Mouse (Mus musculus) brain, embryonic 14.5 days (tissue): Measurements from ENCODE around the gene Iqch.

ENCODE experiments used
- CTCF ChIP-seq: fragments of 200-500 bp; IDR thresholded peaks from 2 replicates; pipeline ENCODE4 v1.5.1; 2012; ENCODE audit warnings: inconsistent platforms, mild to moderate bottlenecking, moderate library complexity, borderline replicate concordance; ENCODE audit not compliant: insufficient read depth, insufficient read length; ENCODE audit errors: extremely low read depth
- POLR2A ChIP-seq: fragments of 200-500 bp; IDR thresholded peaks from 2 replicates; pipeline ENCODE4 v1.6.1; 2012; ENCODE audit warnings: mild to moderate bottlenecking, inconsistent platforms, borderline replicate concordance; ENCODE audit not compliant: poor library complexity, insufficient read depth, insufficient read length, severe bottlenecking; ENCODE audit errors: extremely low read depth

- TF ChIP-seq CTCF (no peak), POLR2A (no peak)
Observed at GRCm38 (mm10) chr9:63632924-63633323, 30.6 kb upstream of the Iqch start.
